Mouse (Mus musculus): ENCODE measurements at regions not wholly inside any gene's neighbourhood (a gene's known extent, or its start where the extent isn't known, plus 50 kb on each side); places are given as distances from the start of the nearest gene placed in this dataset.

GRCm38 (mm10) chr9:120677216-120677615 lies 106.0 kb downstream of the Rpl14 start:
- no peak for DNase-seq (ENCODE audit: low spot score)

GRCm38 (mm10) chr9:120679822-120680426 lies 108.7 kb downstream of the Rpl14 start:
- no peak for DNase-seq (ENCODE audit: low spot score)

GRCm38 (mm10) chr9:120681404-120681803 lies 110.2 kb downstream of the Rpl14 start:
- DNase-seq (ENCODE audit: low spot score) = no peak

- DNase-seq (ENCODE audit: low spot score) = no peak
These were observed 114.7 kb downstream of the Rpl14 start for GRCm38 (mm10) chr9:120685961-120686360.

- no peak for DNase-seq (ENCODE audit: low spot score)
These were observed 117.8 kb downstream of the Rpl14 start for GRCm38 (mm10) chr9:120689025-120689424.

- DNase-seq (ENCODE audit: low spot score) = no peak
These were observed 119.3 kb downstream of the Rpl14 start for GRCm38 (mm10) chr9:120690510-120690909.

GRCm38 (mm10) chr9:120690961-120691941 lies 120.0 kb downstream of the Rpl14 start:
- peak; percentile 57 for DNase-seq (ENCODE audit: low spot score)

GRCm38 (mm10) chr9:120691971-120692401 lies 120.7 kb downstream of the Rpl14 start:
- no peak for DNase-seq (ENCODE audit: low spot score)

- no peak for DNase-seq (ENCODE audit: low spot score)
These were observed 123.2 kb downstream of the Rpl14 start for GRCm38 (mm10) chr9:120694457-120694856.

- no peak for DNase-seq (ENCODE audit: low spot score)
These were observed 124.7 kb downstream of the Rpl14 start for GRCm38 (mm10) chr9:120695966-120696365.

GRCm38 (mm10) chr9:120697749-120698148 lies 126.5 kb downstream of the Rpl14 start:
- DNase-seq (ENCODE audit: low spot score) = no peak

GRCm38 (mm10) chr9:120699781-120700180 lies 128.5 kb downstream of the Rpl14 start:
- no peak for DNase-seq (ENCODE audit: low spot score)

- DNase-seq (ENCODE audit: low spot score) = no peak
These were observed 131.6 kb downstream of the Rpl14 start for GRCm38 (mm10) chr9:120702836-120703235.

GRCm38 (mm10) chr9:120703291-120703930 lies 132.2 kb downstream of the Rpl14 start:
- DNase-seq (ENCODE audit: low spot score) = no peak

- no peak for DNase-seq (ENCODE audit: low spot score)
These were observed 135.4 kb downstream of the Rpl14 start for GRCm38 (mm10) chr9:120706562-120707198.

GRCm38 (mm10) chr9:120708507-120708906 lies 137.3 kb downstream of the Rpl14 start:
- no peak for DNase-seq (ENCODE audit: low spot score)

- no peak for DNase-seq (ENCODE audit: low spot score)
These were observed 138.0 kb downstream of the Rpl14 start for GRCm38 (mm10) chr9:120709146-120709655.

GRCm38 (mm10) chr9:120712987-120713386 lies 141.7 kb downstream of the Rpl14 start:
- DNase-seq (ENCODE audit: low spot score) = no peak

GRCm38 (mm10) chr9:120715665-120716121 lies 144.4 kb downstream of the Rpl14 start:
- DNase-seq (ENCODE audit: low spot score) = no peak

GRCm38 (mm10) chr9:120718812-120719211 lies 147.6 kb downstream of the Rpl14 start:
- no peak for DNase-seq (ENCODE audit: low spot score)

GRCm38 (mm10) chr9:120721451-120722123 lies 150.3 kb downstream of the Rpl14 start:
- no peak for DNase-seq (ENCODE audit: low spot score)

Measured in left cerebral cortex, adult 11 months (tissue).